Mouse (Mus musculus) urinary bladder, postnatal 14 days (tissue): ENCODE data around the gene Txndc12.
A peak's percentile ranks its signal among the peaks of the same experiment; 100 is the strongest.

ENCODE experiments used
- DNase-seq: peaks from one replicate; pipeline ENCODE4 v3.0.0; 2021; ENCODE audit warnings: low spot score

Gene Txndc12

GRCm38 (mm10) chr4:108845824-108846569 lies 11.6 kb downstream of the Txndc12 start:
- no peak for DNase-seq

GRCm38 (mm10) chr4:108847715-108848504 lies 13.5 kb downstream of the Txndc12 start, which contains the start of gene Kti12:
TSS of gene Kti12 (plus strand) at chr4:108847785.
- DNase-seq = peak; percentile 83

GRCm38 (mm10) chr4:108848505-108848848 lies 14.1 kb downstream of the Txndc12 start, which contains the start of gene A730015C16Rik:
TSS of gene A730015C16Rik (minus strand) at chr4:108848619.
- peak; percentile 8 for DNase-seq

GRCm38 (mm10) chr4:108866806-108867205 lies 32.4 kb downstream of the Txndc12 start:
- DNase-seq = no peak

- peak; percentile 87 for DNase-seq
Observed at GRCm38 (mm10) chr4:108869730-108870374, 35.5 kb downstream of the Txndc12 start.

- no peak for DNase-seq
Observed at GRCm38 (mm10) chr4:108873746-108874145, 39.3 kb downstream of the Txndc12 start.

GRCm38 (mm10) chr4:108877901-108878300 lies 43.5 kb downstream of the Txndc12 start:
- no peak for DNase-seq

- DNase-seq = peak; percentile 68
Observed at GRCm38 (mm10) chr4:108878963-108879822, 44.8 kb downstream of the Txndc12 start, which contains the start of gene Rab3b. TSS of gene Rab3b (plus strand) at chr4:108879063.

- DNase-seq = no peak
Observed at GRCm38 (mm10) chr4:108883815-108884214, 49.4 kb downstream of the Txndc12 start.

GRCm38 (mm10) chr4:108887456-108887855 lies 53.1 kb downstream of the Txndc12 start:
- peak; percentile 29 for DNase-seq

- DNase-seq = no peak
Observed at GRCm38 (mm10) chr4:108890876-108891275, 56.5 kb downstream of the Txndc12 start.

GRCm38 (mm10) chr4:108900421-108900820 lies 66.0 kb downstream of the Txndc12 start:
- no peak for DNase-seq

- DNase-seq = no peak
Observed at GRCm38 (mm10) chr4:108902886-108903285, 68.5 kb downstream of the Txndc12 start.

- no peak for DNase-seq
Observed at GRCm38 (mm10) chr4:108903346-108903745, 68.9 kb downstream of the Txndc12 start.

- DNase-seq = no peak
Observed at GRCm38 (mm10) chr4:108904076-108904475, 69.7 kb downstream of the Txndc12 start.

- no peak for DNase-seq
Observed at GRCm38 (mm10) chr4:108904790-108905189, 70.4 kb downstream of the Txndc12 start.

- no peak for DNase-seq
Observed at GRCm38 (mm10) chr4:108905859-108906258, 71.5 kb downstream of the Txndc12 start.

- no peak for DNase-seq
Observed at GRCm38 (mm10) chr4:108907475-108907874, 73.1 kb downstream of the Txndc12 start.

- no peak for DNase-seq
Observed at GRCm38 (mm10) chr4:108909872-108910425, 75.5 kb downstream of the Txndc12 start.
